ENCODE assay signal across 26 mouse cellular contexts in the genomic region with DNA sequence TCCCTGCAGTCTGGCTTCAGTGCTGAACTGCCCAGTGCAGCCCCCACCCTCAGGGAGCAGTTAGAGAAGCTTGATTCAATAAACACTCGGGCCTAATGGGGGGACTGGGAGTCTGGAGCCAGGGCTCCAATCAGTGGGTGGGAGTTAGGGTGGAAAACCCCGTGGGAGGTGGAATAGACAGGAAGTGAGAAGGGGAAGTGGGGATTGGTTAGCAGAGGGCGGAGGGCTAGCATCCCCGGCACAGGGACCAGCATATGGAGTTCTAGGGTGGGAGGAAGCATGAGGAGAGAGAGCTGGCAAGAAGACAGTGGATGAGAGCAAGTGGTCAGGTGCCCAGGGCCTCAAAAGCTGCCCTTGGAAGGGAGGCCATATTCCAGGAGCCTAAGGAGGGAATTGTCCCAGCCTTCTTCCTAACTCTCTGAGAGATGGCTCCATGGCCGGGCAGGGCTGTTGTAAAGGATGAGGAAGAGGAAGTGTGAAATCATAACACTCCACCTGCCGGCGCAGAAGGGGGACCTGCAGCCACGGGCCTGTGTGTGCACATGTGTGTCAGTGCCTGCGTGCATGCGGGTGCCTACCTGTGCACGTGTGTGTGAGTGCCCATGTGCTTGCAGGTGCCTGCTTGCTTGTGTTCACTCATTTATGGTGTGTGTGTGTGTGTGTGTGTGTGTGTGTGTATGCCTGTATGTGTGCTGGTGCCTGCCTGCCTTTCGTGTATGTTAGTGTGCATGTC. TPM values are rescaled to one million over a fixed set of nuclear protein-coding genes. Genes with fewer than 3 reads are reported as not detected.
DNase-seq lines count a peak whose midpoint lies in the region; ATAC-seq and TF ChIP-seq lines count a peak whose summit lies in the region.
"Had no signal": no experiment of that assay in that cellular context is flagged by ENCODE, and none has a peak within 500 bp of the region (broad histone marks: within the 10 kb centered on the region; RNA-seq: fewer than 3 reads in every experiment).

No protein-coding gene starts in this region.

- peaks cover 7% of the 10 kb centered on the region for H3K36me3 ChIP-seq in embryonic facial prominence, embryonic 13.5 days
- H3K36me3 ChIP-seq in embryonic facial prominence, embryonic 10.5 days (replicated peaks): peaks cover 9% of the 10 kb centered on the region; the same call in 1 of the 2 replicates
- H3K36me3 ChIP-seq in liver, postnatal 0 days (replicated peaks; ENCODE audit: insufficient read depth, low read length): no peaks in the 10 kb centered on the region
- peaks cover 3% of the 10 kb centered on the region; the same call in 1 of the 2 replicates for H3K36me3 ChIP-seq in liver, embryonic 12.5 days
- no peaks in the 10 kb centered on the region for H3K36me3 ChIP-seq in heart, adult 2 months (ENCODE audit: control insufficient read depth, insufficient read depth, low read length)
- H3K36me3 ChIP-seq: heart, embryonic 15.5 days; limb, embryonic 13.5 days; stomach, embryonic 15.5 days had no signal

- no peaks in the 10 kb centered on the region for H3K9me3 ChIP-seq in embryonic facial prominence, embryonic 13.5 days
- no peaks in the 10 kb centered on the region for H3K9me3 ChIP-seq in embryonic facial prominence, embryonic 10.5 days
- no peaks in the 10 kb centered on the region for H3K9me3 ChIP-seq in liver, postnatal 0 days (ENCODE audit: low read length)
- no peaks in the 10 kb centered on the region for H3K9me3 ChIP-seq in liver, embryonic 12.5 days (replicated peaks)
- H3K9me3 ChIP-seq: forebrain, embryonic 13.5 days; heart, embryonic 15.5 days; limb, embryonic 13.5 days; stomach, embryonic 15.5 days had no signal

- 0 out of 2 replicates have a peak overlapping the region, but pooled peaks have one; percentile 21 for H3K9ac ChIP-seq in embryonic facial prominence, embryonic 13.5 days
- no peak overlapping the region for H3K9ac ChIP-seq in liver, postnatal 0 days (replicated peaks)
- H3K9ac ChIP-seq in liver, embryonic 12.5 days: no peak overlapping the region
- H3K9ac ChIP-seq in heart, adult 2 months (ENCODE audit: low read depth, low read length): no peak overlapping the region
- H3K9ac ChIP-seq: forebrain, embryonic 13.5 days; heart, embryonic 15.5 days; limb, embryonic 13.5 days; stomach, embryonic 15.5 days had no signal

- no peak for ATAC-seq in embryonic facial prominence, embryonic 13.5 days (ENCODE audit: insufficient number of reproducible peaks, insufficient read depth, low FRiP score, low TSS enrichment, low read depth)
- ATAC-seq in liver, postnatal 0 days: no peak
- ATAC-seq in liver, embryonic 12.5 days: no peak
- ATAC-seq in megakaryocyte progenitor cell, adult 5-6 weeks (replicated peaks; ENCODE audit: poor library complexity): peak; percentile 30
- ATAC-seq: forebrain, embryonic 13.5 days had no signal

- DNase-seq in embryonic facial prominence, embryonic 10.5 days (ENCODE audit: low spot score): no peak
- no peak for DNase-seq in liver, postnatal 0 days
- DNase-seq in frontal cortex, postnatal 10 days (ENCODE audit: low spot score in 2 of 2): no peak
- no peak for DNase-seq in heart, adult 2 months
- DNase-seq: gastrocnemius, postnatal 10 days; kidney, postnatal 4 days; lung, postnatal 4 days; midbrain, embryonic 14.5 days; right cerebral cortex, postnatal 14 days; thymus, adult 2 months had no signal

- intact Hi-C loops in heart, adult 2 months (cut with DNase I): no loop called here

- H3K4me3 ChIP-seq in embryonic facial prominence, embryonic 13.5 days: no peak overlapping the region
- no peak overlapping the region for H3K4me3 ChIP-seq in embryonic facial prominence, embryonic 10.5 days
- no peak overlapping the region for H3K4me3 ChIP-seq in liver, postnatal 0 days (ENCODE audit: low read depth, low read length)
- H3K4me3 ChIP-seq in liver, embryonic 12.5 days: no peak overlapping the region
- H3K4me3 ChIP-seq in bone marrow, adult 2 months (replicated peaks; ENCODE audit: control insufficient read depth, low read depth, low read length): no peak overlapping the region
- H3K4me3 ChIP-seq in heart, adult 2 months: no peak overlapping the region
- H3K4me3 ChIP-seq: forebrain, embryonic 13.5 days; heart, embryonic 15.5 days; limb, embryonic 13.5 days; myocyte; stomach, embryonic 15.5 days had no signal

- TF ChIP-seq POLR2A in bone marrow, adult 2 months (IDR thresholded peaks at IDR 0.05; ENCODE audit: borderline replicate concordance, control insufficient read depth, low read depth, low read length): no peak
- TF ChIP-seq POLR2A in heart, adult 2 months (IDR thresholded peaks at IDR 0.05; ENCODE audit: insufficient read depth, low read depth, low read length): no peak

- H3K4me1 ChIP-seq in embryonic facial prominence, embryonic 13.5 days: 0 out of 2 replicates have a peak, but pooled peaks cover 2% of the 10 kb centered on the region
- peaks cover 11% of the 10 kb centered on the region for H3K4me1 ChIP-seq in embryonic facial prominence, embryonic 10.5 days
- peaks cover 18% of the 10 kb centered on the region for H3K4me1 ChIP-seq in liver, postnatal 0 days (ENCODE audit: insufficient read depth)
- H3K4me1 ChIP-seq in liver, embryonic 12.5 days: peaks cover 49% of the 10 kb centered on the region
- H3K4me1 ChIP-seq in bone marrow, adult 2 months (ENCODE audit: control insufficient read depth, insufficient read depth, low read length): peaks cover 5% of the 10 kb centered on the region
- H3K4me1 ChIP-seq in heart, adult 2 months (ENCODE audit: control insufficient read depth, insufficient read depth, low read length): no peaks in the 10 kb centered on the region
- H3K4me1 ChIP-seq: forebrain, embryonic 13.5 days had no signal

- TF ChIP-seq EP300 in liver, postnatal 0 days (IDR thresholded peaks at IDR 0.05; ENCODE audit: low read depth): no peak
- TF ChIP-seq EP300 in heart, adult 2 months (IDR thresholded peaks at IDR 0.05; ENCODE audit: insufficient read depth, low read depth, low read length): no peak

- H3K27me3 ChIP-seq in embryonic facial prominence, embryonic 13.5 days: no peaks in the 10 kb centered on the region
- no peaks in the 10 kb centered on the region for H3K27me3 ChIP-seq in embryonic facial prominence, embryonic 10.5 days (replicated peaks; ENCODE audit: low read depth, poor library complexity, severe bottlenecking)
- no peaks in the 10 kb centered on the region for H3K27me3 ChIP-seq in liver, postnatal 0 days (ENCODE audit: insufficient read depth, low read length)
- no peaks in the 10 kb centered on the region for H3K27me3 ChIP-seq in liver, embryonic 12.5 days (replicated peaks)
- H3K27me3 ChIP-seq in heart, adult 2 months (ENCODE audit: control insufficient read depth, insufficient read depth, low read length): no peaks in the 10 kb centered on the region
- H3K27me3 ChIP-seq: forebrain, embryonic 13.5 days; limb, embryonic 13.5 days; stomach, embryonic 15.5 days had no signal

- H3K27ac ChIP-seq in embryonic facial prominence, embryonic 13.5 days: no peak overlapping the region
- no peak overlapping the region; the same call in 1 of the 2 replicates for H3K27ac ChIP-seq in embryonic facial prominence, embryonic 10.5 days (replicated peaks)
- H3K27ac ChIP-seq in liver, postnatal 0 days (ENCODE audit: low read depth): no peak overlapping the region
- H3K27ac ChIP-seq in liver, embryonic 12.5 days: no peak overlapping the region
- H3K27ac ChIP-seq in bone marrow, adult 2 months (ENCODE audit: control insufficient read depth, insufficient read depth, low read depth, low read length, poor library complexity): peak overlapping the region; percentile 12; the same call in 1 of the 2 replicates
- H3K27ac ChIP-seq in heart, adult 2 months: no peak overlapping the region
- H3K27ac ChIP-seq: forebrain, embryonic 13.5 days; heart, embryonic 15.5 days; limb, embryonic 13.5 days; stomach, embryonic 15.5 days had no signal

- no peaks in the 10 kb centered on the region for H3K79me2 ChIP-seq in heart, adult 2 months (replicated peaks; ENCODE audit: control insufficient read depth, insufficient read depth, low read length)

- 64% methylated on average over 12 of the region's 12 CpGs for WGBS in embryonic facial prominence, embryonic 13.5 days
- 79% methylated on average over 12 of the region's 12 CpGs for WGBS in embryonic facial prominence, embryonic 10.5 days
- 58% methylated on average over 12 of the region's 12 CpGs for WGBS in liver, postnatal 0 days (ENCODE audit: insufficient replicate concordance)
- WGBS in liver, embryonic 12.5 days (ENCODE audit: insufficient replicate concordance): 51% methylated on average over 12 of the region's 12 CpGs
- WGBS in bone marrow, adult 2 months: 35% methylated on average over 12 of the region's 12 CpGs
- WGBS in heart, adult 2 months: 55% methylated on average over 12 of the region's 12 CpGs

- H3K4me2 ChIP-seq in embryonic facial prominence, embryonic 13.5 days: no peak overlapping the region
- no peak overlapping the region for H3K4me2 ChIP-seq in liver, postnatal 0 days (ENCODE audit: low read depth, low read length)
- H3K4me2 ChIP-seq in liver, embryonic 12.5 days: no peak overlapping the region
- H3K4me2 ChIP-seq: forebrain, embryonic 13.5 days; heart, embryonic 15.5 days; limb, embryonic 13.5 days; stomach, embryonic 15.5 days had no signal

- TF ChIP-seq CTCF in liver, postnatal 0 days (IDR thresholded peaks at IDR 0.05; ENCODE audit: low read depth): peak; percentile 36
- TF ChIP-seq CTCF in bone marrow, adult 2 months (IDR thresholded peaks at IDR 0.05; ENCODE audit: control insufficient read depth, insufficient read depth, low read length): peak; percentile 41; the same call in 1 of the 2 replicates
- no peak for TF ChIP-seq CTCF in heart, adult 2 months (IDR thresholded peaks at IDR 0.05)

RNA-seq across cellular contexts. Expression of a gene that starts 4.5 kb away (rescaled TPM):
- not detected in 2 replicates for polyA plus RNA-seq in embryonic facial prominence, embryonic 13.5 days (2015; fragmentation: Nextera tagmentation; extraction: Ambion mirVana)
- polyA plus RNA-seq in embryonic facial prominence, embryonic 10.5 days (2016; fragmentation: Nextera tagmentation; extraction: Ambion mirVana): not detected in 2 replicates
- not detected in 2 replicates for polyA plus RNA-seq in liver, postnatal 0 days (2015; fragmentation: Nextera tagmentation; extraction: Ambion mirVana)
- not detected in 2 replicates for polyA plus RNA-seq in liver, embryonic 12.5 days (2016; fragmentation: Nextera tagmentation; extraction: Ambion mirVana)
- not detected in 2 replicates for polyA plus RNA-seq in bone marrow, adult 2 months (2011; ENCODE audit: insufficient read depth, insufficient read length, low replicate concordance, missing spikeins)
- total RNA-seq in megakaryocyte progenitor cell, adult 5-6 weeks (2015): not detected in 2 replicates
- total RNA-seq in megakaryocyte progenitor cell, adult 5-6 weeks (2017): not detected in 2 replicates
- total RNA-seq in heart, adult 2 months (2021): not detected
- 2.1 TPM in 1 of 2 replicates, not detected in the other for polyA plus RNA-seq in heart, adult 2 months (2012; rRNA removed)
- total RNA-seq: adrenal gland, adult 18-20 months; adrenal gland, postnatal 4 days; gastrocnemius, postnatal 10 days; heart, adult 8-10 months; layer of hippocampus, postnatal 10 days had no signal
- polyA plus RNA-seq: forebrain, embryonic 13.5 days; heart, embryonic 15.5 days; kidney, embryonic 14.5 days; limb, embryonic 13.5 days; liver, embryonic 16.5 days; midbrain, embryonic 14.5 days; myocyte; neural tube, embryonic 14.5 days; stomach, embryonic 15.5 days had no signal

RNA-seq across cellular contexts. Expression of a gene that starts 34.5 kb away (rescaled TPM):
- polyA plus RNA-seq in embryonic facial prominence, embryonic 13.5 days (2015; fragmentation: Nextera tagmentation; extraction: Ambion mirVana): 24.1 and 37.7 TPM in 2 replicates
- 20.7 and 42.7 TPM in 2 replicates for polyA plus RNA-seq in embryonic facial prominence, embryonic 10.5 days (2016; fragmentation: Nextera tagmentation; extraction: Ambion mirVana)
- polyA plus RNA-seq in liver, postnatal 0 days (2015; fragmentation: Nextera tagmentation; extraction: Ambion mirVana): 12.7 TPM in 2 replicates
- polyA plus RNA-seq in liver, embryonic 12.5 days (2016; fragmentation: Nextera tagmentation; extraction: Ambion mirVana): 11.8 and 13.8 TPM in 2 replicates
- 26.5 and 33.5 TPM in 2 replicates for polyA plus RNA-seq in bone marrow, adult 2 months (2011; ENCODE audit: insufficient read depth, insufficient read length, low replicate concordance, missing spikeins)
- 17.3 and 25.5 TPM in 2 replicates for total RNA-seq in megakaryocyte progenitor cell, adult 5-6 weeks (2015)
- total RNA-seq in megakaryocyte progenitor cell, adult 5-6 weeks (2017): 20.5 and 25.3 TPM in 2 replicates
- 10 to 100 TPM; 10.1 to 14.7 TPM for total RNA-seq in heart, adult 2 months (2021)
- 3.3 and 4.0 TPM in 2 replicates for polyA plus RNA-seq in heart, adult 2 months (2012; rRNA removed)

RNA-seq across cellular contexts. Expression of a gene that starts 35.2 kb away (rescaled TPM):
- polyA plus RNA-seq in embryonic facial prominence, embryonic 13.5 days (2015; fragmentation: Nextera tagmentation; extraction: Ambion mirVana): 492 and 497 TPM in 2 replicates
- 266 and 281 TPM in 2 replicates for polyA plus RNA-seq in embryonic facial prominence, embryonic 10.5 days (2016; fragmentation: Nextera tagmentation; extraction: Ambion mirVana)
- polyA plus RNA-seq in liver, postnatal 0 days (2015; fragmentation: Nextera tagmentation; extraction: Ambion mirVana): 282 and 296 TPM in 2 replicates
- 159 and 165 TPM in 2 replicates for polyA plus RNA-seq in liver, embryonic 12.5 days (2016; fragmentation: Nextera tagmentation; extraction: Ambion mirVana)
- polyA plus RNA-seq in bone marrow, adult 2 months (2011; ENCODE audit: insufficient read depth, insufficient read length, low replicate concordance, missing spikeins): 30.6 and 44.6 TPM in 2 replicates
- 267 and 292 TPM in 2 replicates for total RNA-seq in megakaryocyte progenitor cell, adult 5-6 weeks (2015)
- 122 and 151 TPM in 2 replicates for total RNA-seq in megakaryocyte progenitor cell, adult 5-6 weeks (2017)
- 100 to 1,000 TPM; 132 to 141 TPM for total RNA-seq in heart, adult 2 months (2021)
- polyA plus RNA-seq in heart, adult 2 months (2012; rRNA removed): 139 and 212 TPM in 2 replicates

RNA-seq across cellular contexts. Expression of a gene that starts 39.9 kb away (rescaled TPM):
- polyA plus RNA-seq in embryonic facial prominence, embryonic 13.5 days (2015; fragmentation: Nextera tagmentation; extraction: Ambion mirVana): 91.5 and 94.5 TPM in 2 replicates
- polyA plus RNA-seq in embryonic facial prominence, embryonic 10.5 days (2016; fragmentation: Nextera tagmentation; extraction: Ambion mirVana): 80.0 and 83.3 TPM in 2 replicates
- polyA plus RNA-seq in liver, postnatal 0 days (2015; fragmentation: Nextera tagmentation; extraction: Ambion mirVana): 15.0 and 15.9 TPM in 2 replicates
- polyA plus RNA-seq in liver, embryonic 12.5 days (2016; fragmentation: Nextera tagmentation; extraction: Ambion mirVana): 19.7 and 21.7 TPM in 2 replicates
- 5.9 and 16.0 TPM in 2 replicates for polyA plus RNA-seq in bone marrow, adult 2 months (2011; ENCODE audit: insufficient read depth, insufficient read length, low replicate concordance, missing spikeins)
- 11.0 and 13.8 TPM in 2 replicates for total RNA-seq in megakaryocyte progenitor cell, adult 5-6 weeks (2015)
- total RNA-seq in megakaryocyte progenitor cell, adult 5-6 weeks (2017): 6.5 and 7.0 TPM in 2 replicates
- total RNA-seq in heart, adult 2 months (2021): 10 to 100 TPM in 1 of 2 experiments, 1 to 10 TPM in 1; 9.6 to 10.1 TPM
- polyA plus RNA-seq in heart, adult 2 months (2012; rRNA removed): 5.0 and 8.6 TPM in 2 replicates

RNA-seq across cellular contexts. Expression of a gene that starts 39.9 kb away (rescaled TPM):
- polyA plus RNA-seq in embryonic facial prominence, embryonic 13.5 days (2015; fragmentation: Nextera tagmentation; extraction: Ambion mirVana): 43.3 and 46.9 TPM in 2 replicates
- 22.2 and 24.6 TPM in 2 replicates for polyA plus RNA-seq in embryonic facial prominence, embryonic 10.5 days (2016; fragmentation: Nextera tagmentation; extraction: Ambion mirVana)
- polyA plus RNA-seq in liver, postnatal 0 days (2015; fragmentation: Nextera tagmentation; extraction: Ambion mirVana): 17.4 and 18.1 TPM in 2 replicates
- 9.2 and 10.4 TPM in 2 replicates for polyA plus RNA-seq in liver, embryonic 12.5 days (2016; fragmentation: Nextera tagmentation; extraction: Ambion mirVana)
- polyA plus RNA-seq in bone marrow, adult 2 months (2011; ENCODE audit: insufficient read depth, insufficient read length, low replicate concordance, missing spikeins): 2.7 and 4.1 TPM in 2 replicates
- 12.1 and 13.9 TPM in 2 replicates for total RNA-seq in megakaryocyte progenitor cell, adult 5-6 weeks (2015)
- total RNA-seq in megakaryocyte progenitor cell, adult 5-6 weeks (2017): 8.1 and 17.6 TPM in 2 replicates
- total RNA-seq in heart, adult 2 months (2021): 10 to 100 TPM in 1 of 2 experiments, 1 to 10 TPM in 1; 9.4 to 11.3 TPM
- polyA plus RNA-seq in heart, adult 2 months (2012; rRNA removed): 2.3 and 3.9 TPM in 2 replicates
